Mouse (Mus musculus) subcutaneous adipose tissue, adult 2 months (tissue): ENCODE data around the gene Tmem106a. TPM values are rescaled to one million over a fixed set of nuclear protein-coding genes. Genes with fewer than 3 reads are reported as not detected.

Experiments
- polyA plus RNA-seq: library from polyadenylated mRNA; depleted of rRNA; stranded (reverse); fragments of >200 nt; gene quantifications from 2 replicates; pipeline ENCODE4 v1.2.3, GENCODE M21; 2012; ENCODE audit warnings: low replicate concordance; rRNA removed

The Tmem106a gene
- polyA plus RNA-seq = 80.3 and 135 TPM in 2 replicates

GRCm38 (mm10) chr11:101582054-101583035 is at the start of gene Tmem106a:
Gene Tmem106a, plus strand, starts transcription at chr11:101582242.

GRCm38 (mm10) chr11:101551751-101552475 is 30.1 kb upstream of the Tmem106a start, which contains the start of the genes Brca1 and Nbr1:
Gene Brca1, minus strand, starts transcription at chr11:101551955.
Gene Nbr1, plus strand, starts transcription at chr11:101552149.

GRCm38 (mm10) chr11:101599156-101599555 is 17.1 kb downstream of the Tmem106a start, which contains the start of gene Gm11634:
Gene Gm11634, minus strand, starts transcription at chr11:101599256.

GRCm38 (mm10) chr11:101626995-101627856 is 45.2 kb downstream of the Tmem106a start, which contains the start of gene Rdm1:
Gene Rdm1, plus strand, starts transcription at chr11:101627195.

Other genes with a start within 250 kb of the Tmem106a start
- gene G6pc, start 214.7 kb upstream of the Tmem106a start, polyA plus RNA-seq = 0.08 and 0.09 TPM in 2 replicates
- gene Aarsd1, start 164.6 kb upstream of the Tmem106a start, polyA plus RNA-seq = 29.0 and 32.6 TPM in 2 replicates
- gene Gm27029, start 157.4 kb upstream of the Tmem106a start, polyA plus RNA-seq = 0.48 and 0.52 TPM in 2 replicates
- 15.6 and 20.5 TPM in 2 replicates for gene Rundc1, start 157.2 kb upstream of the Tmem106a start, polyA plus RNA-seq
- gene Ptges3l, start 156.9 kb upstream of the Tmem106a start, polyA plus RNA-seq = 9.3 and 9.4 TPM in 2 replicates
- gene Rpl27, start 139.9 kb upstream of the Tmem106a start, polyA plus RNA-seq = 318 and 472 TPM in 2 replicates
- gene Ifi35, start 133.8 kb upstream of the Tmem106a start, polyA plus RNA-seq = 66.3 and 93.8 TPM in 2 replicates
- gene Rnd2, start 117.2 kb upstream of the Tmem106a start, polyA plus RNA-seq = 16.1 and 16.8 TPM in 2 replicates
- 140 and 206 TPM in 2 replicates for gene Vat1, start 116.0 kb upstream of the Tmem106a start, polyA plus RNA-seq
- gene Brca1, start 30.3 kb upstream of the Tmem106a start, polyA plus RNA-seq = 0.29 and 2.6 TPM in 2 replicates
- gene Nbr1, start 30.1 kb upstream of the Tmem106a start, polyA plus RNA-seq = 110 and 123 TPM in 2 replicates
- gene Gm11634, start 17.0 kb downstream of the Tmem106a start, polyA plus RNA-seq = not detected in 2 replicates
- 26.1 and 28.7 TPM in 2 replicates for gene Rdm1, start 45.0 kb downstream of the Tmem106a start, polyA plus RNA-seq
- gene Arl4d, start 83.3 kb downstream of the Tmem106a start, polyA plus RNA-seq = 18.6 and 33.7 TPM in 2 replicates
- 12.2 and 16.9 TPM in 2 replicates for gene Dhx8, start 150.7 kb downstream of the Tmem106a start, polyA plus RNA-seq
- 0.82 and 1.7 TPM in 2 replicates for gene Etv4, start 203.1 kb downstream of the Tmem106a start, polyA plus RNA-seq